Comparison of ENCODE assay signal across 29 mouse cellular contexts in the genomic region with DNA sequence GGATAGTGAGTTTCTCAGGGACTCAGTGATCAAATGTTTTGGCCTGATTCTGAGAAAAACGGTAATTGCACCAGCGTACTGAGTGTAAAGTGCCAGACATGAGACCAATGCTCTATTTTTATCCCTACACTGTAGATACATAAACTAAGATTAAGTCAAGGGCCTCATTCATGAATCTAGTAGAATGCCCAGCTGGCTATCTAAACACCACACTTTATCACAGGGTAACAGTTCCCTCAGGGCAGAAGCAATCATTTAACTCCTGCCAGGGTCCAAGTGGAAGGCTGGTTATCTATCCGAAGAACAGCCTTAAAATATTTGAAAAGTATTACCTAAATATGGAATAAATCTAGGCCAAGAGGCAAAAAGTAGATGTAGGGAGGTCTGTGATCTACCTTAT. TPM values are rescaled to one million over a fixed set of nuclear protein-coding genes. Genes with fewer than 3 reads are reported as not detected.
DNase-seq lines count a peak whose midpoint lies in the region; ATAC-seq lines count a peak whose summit lies in the region.
"Had no signal": no experiment of that assay in that cellular context is flagged by ENCODE, and none has a peak within 500 bp of the region (broad histone marks: within the 10 kb centered on the region; RNA-seq: fewer than 3 reads in every experiment).

No protein-coding gene starts in this region.

- DNase-seq in heart, postnatal 14 days: no peak
- DNase-seq in adipocyte (ENCODE audit: low spot score): peak; percentile 41
- DNase-seq in adrenal gland, postnatal 4 days (ENCODE audit: low spot score in 2 of 2): no peak
- DNase-seq in hindbrain, embryonic 11.5 days (ENCODE audit: low spot score): no peak
- DNase-seq in kidney, postnatal 36 days: no peak
- DNase-seq: cerebellum, adult 11 months; cerebellum, postnatal 10 days; gastrocnemius, postnatal 36 days; kidney, adult 9 months; kidney, postnatal 14 days; layer of hippocampus, postnatal 36 days; thymus, adult 18-20 months; thymus, postnatal 4 days had no signal

- no peaks in the 10 kb centered on the region for H3K27me3 ChIP-seq in heart, embryonic 15.5 days
- H3K27me3 ChIP-seq in liver, embryonic 12.5 days (replicated peaks): peaks cover 23% of the 10 kb centered on the region
- no peaks in the 10 kb centered on the region for H3K27me3 ChIP-seq in hindbrain, embryonic 11.5 days (ENCODE audit: control insufficient read depth, insufficient read depth, low read length)
- H3K27me3 ChIP-seq: forebrain, embryonic 12.5 days; lung, embryonic 15.5 days; neural tube, embryonic 15.5 days had no signal

- no peak for ATAC-seq in heart, embryonic 15.5 days (replicated peaks; ENCODE audit: insufficient number of reproducible peaks, insufficient read depth, low FRiP score, low read depth)
- ATAC-seq in liver, embryonic 12.5 days: peak; percentile 65
- peak; percentile 36 for ATAC-seq in megakaryocyte progenitor cell, adult 5-6 weeks (replicated peaks; ENCODE audit: poor library complexity)
- no peak for ATAC-seq in hindbrain, embryonic 11.5 days (ENCODE audit: low FRiP score)
- ATAC-seq: activated CD4-positive, CD25-positive, alpha-beta regulatory T cell, adult 4 months; hindbrain, embryonic 16.5 days; intestine, embryonic 16.5 days had no signal

- 0 out of 2 replicates have a peak overlapping the region, but pooled peaks have one; percentile 10 for H3K27ac ChIP-seq in heart, embryonic 15.5 days
- no peak overlapping the region for H3K27ac ChIP-seq in liver, embryonic 12.5 days
- no peak overlapping the region for H3K27ac ChIP-seq in hindbrain, embryonic 11.5 days (ENCODE audit: low read depth, low read length)
- H3K27ac ChIP-seq: embryonic facial prominence, embryonic 10.5 days; forebrain, embryonic 12.5 days; layer of hippocampus, adult 2 months; lung, embryonic 15.5 days; macrophage; midbrain, embryonic 12.5 days; neural tube, embryonic 15.5 days had no signal

- H3K36me3 ChIP-seq in heart, embryonic 15.5 days: no peaks in the 10 kb centered on the region; the same call in 1 of the 2 replicates
- H3K36me3 ChIP-seq in liver, embryonic 12.5 days: peaks cover 3% of the 10 kb centered on the region; the same call in 1 of the 2 replicates
- no peaks in the 10 kb centered on the region for H3K36me3 ChIP-seq in hindbrain, embryonic 11.5 days (ENCODE audit: control insufficient read depth, insufficient read depth, low read length)
- H3K36me3 ChIP-seq: forebrain, embryonic 12.5 days; lung, embryonic 15.5 days; midbrain, embryonic 12.5 days; neural tube, embryonic 15.5 days had no signal

- H3K4me2 ChIP-seq in heart, embryonic 15.5 days: no peak overlapping the region
- H3K4me2 ChIP-seq in liver, embryonic 12.5 days: peak overlapping the region; percentile 27
- no peak overlapping the region for H3K4me2 ChIP-seq in hindbrain, embryonic 11.5 days (replicated peaks; ENCODE audit: low read depth, low read length)
- H3K4me2 ChIP-seq: forebrain, embryonic 12.5 days; lung, embryonic 15.5 days; midbrain, embryonic 12.5 days; neural tube, embryonic 15.5 days had no signal

- H3K4me3 ChIP-seq in heart, embryonic 15.5 days: no peak overlapping the region
- no peak overlapping the region for H3K4me3 ChIP-seq in liver, embryonic 12.5 days
- no peak overlapping the region for H3K4me3 ChIP-seq in hindbrain, embryonic 11.5 days (ENCODE audit: low read depth, low read length)
- H3K4me3 ChIP-seq: embryonic facial prominence, embryonic 10.5 days; forebrain, embryonic 12.5 days; layer of hippocampus, adult 2 months; lung, embryonic 15.5 days; midbrain, embryonic 12.5 days; neural tube, embryonic 15.5 days had no signal

- intact Hi-C loops in heart, postnatal 14 days (cut with DNase I): no loop called here

- 30% methylated on average over 3 of the region's 3 CpGs for WGBS in heart, embryonic 15.5 days
- WGBS in liver, embryonic 12.5 days (ENCODE audit: insufficient replicate concordance): 32% methylated on average over 3 of the region's 3 CpGs
- 85% methylated on average over 3 of the region's 3 CpGs for WGBS in hindbrain, embryonic 11.5 days

- H3K9me3 ChIP-seq in heart, embryonic 15.5 days (replicated peaks): no peaks in the 10 kb centered on the region
- H3K9me3 ChIP-seq in liver, embryonic 12.5 days (replicated peaks): no peaks in the 10 kb centered on the region
- H3K9me3 ChIP-seq in hindbrain, embryonic 11.5 days (ENCODE audit: control insufficient read depth, low read length): no peaks in the 10 kb centered on the region
- H3K9me3 ChIP-seq: embryonic facial prominence, embryonic 10.5 days; forebrain, embryonic 12.5 days; lung, embryonic 15.5 days; midbrain, embryonic 12.5 days; neural tube, embryonic 15.5 days had no signal

- peaks cover 35% of the 10 kb centered on the region for H3K4me1 ChIP-seq in heart, embryonic 15.5 days (replicated peaks)
- peaks cover 59% of the 10 kb centered on the region for H3K4me1 ChIP-seq in liver, embryonic 12.5 days
- H3K4me1 ChIP-seq in hindbrain, embryonic 11.5 days (replicated peaks; ENCODE audit: control insufficient read depth, insufficient read depth, low read length): no peaks in the 10 kb centered on the region; the same call in 1 of the 2 replicates

- H3K9ac ChIP-seq in heart, embryonic 15.5 days: no peak overlapping the region
- H3K9ac ChIP-seq in liver, embryonic 12.5 days: no peak overlapping the region
- no peak overlapping the region for H3K9ac ChIP-seq in hindbrain, embryonic 11.5 days (ENCODE audit: low read depth, low read length)
- H3K9ac ChIP-seq: forebrain, embryonic 12.5 days; lung, embryonic 15.5 days; midbrain, embryonic 12.5 days; neural tube, embryonic 15.5 days had no signal

RNA-seq across cellular contexts. Expression of a gene that starts 2.6 kb away (rescaled TPM):
- polyA plus RNA-seq in heart, embryonic 15.5 days (2015; fragmentation: Nextera tagmentation; extraction: Ambion mirVana): 2.7 and 3.2 TPM in 2 replicates
- under 1 TPM; 0.27 to 0.38 TPM for total RNA-seq in heart, postnatal 14 days (2021)
- polyA plus RNA-seq in liver, embryonic 12.5 days (2016; fragmentation: Nextera tagmentation; extraction: Ambion mirVana): 1.4 and 1.9 TPM in 2 replicates
- 0.66 TPM in 1 of 2 replicates, not detected in the other for total RNA-seq in megakaryocyte progenitor cell, adult 5-6 weeks (2015)
- 0.14 and 1.0 TPM in 2 replicates for total RNA-seq in megakaryocyte progenitor cell, adult 5-6 weeks (2017)
- 10 to 100 TPM; 11.8 to 14.0 TPM for total RNA-seq in adrenal gland, postnatal 4 days (2021)
- 12.6 and 13.9 TPM in 2 replicates for polyA plus RNA-seq in hindbrain, embryonic 11.5 days (2014; fragmentation: Nextera tagmentation; extraction: Ambion mirVana)
- total RNA-seq: gastrocnemius, adult 18-20 months had no signal
- polyA plus RNA-seq: macrophage had no signal

RNA-seq across cellular contexts. Expression of a gene that starts 4.3 kb away (rescaled TPM):
- polyA plus RNA-seq in heart, embryonic 15.5 days (2015; fragmentation: Nextera tagmentation; extraction: Ambion mirVana): 27.0 and 28.8 TPM in 2 replicates
- 1 to 10 TPM; 8.4 to 8.5 TPM for total RNA-seq in heart, postnatal 14 days (2021)
- polyA plus RNA-seq in liver, embryonic 12.5 days (2016; fragmentation: Nextera tagmentation; extraction: Ambion mirVana): 20.2 and 20.9 TPM in 2 replicates
- total RNA-seq in megakaryocyte progenitor cell, adult 5-6 weeks (2015): 12.5 and 15.9 TPM in 2 replicates
- total RNA-seq in megakaryocyte progenitor cell, adult 5-6 weeks (2017): 10.4 and 10.7 TPM in 2 replicates
- total RNA-seq in adrenal gland, postnatal 4 days (2021): 10 to 100 TPM; 31.4 to 36.9 TPM
- 21.0 and 25.5 TPM in 2 replicates for polyA plus RNA-seq in hindbrain, embryonic 11.5 days (2014; fragmentation: Nextera tagmentation; extraction: Ambion mirVana)

RNA-seq across cellular contexts. Expression of a gene that starts 4.7 kb away (rescaled TPM):
- polyA plus RNA-seq in heart, embryonic 15.5 days (2015; fragmentation: Nextera tagmentation; extraction: Ambion mirVana): 0.15 and 0.28 TPM in 2 replicates
- total RNA-seq in heart, postnatal 14 days (2021): not detected
- polyA plus RNA-seq in liver, embryonic 12.5 days (2016; fragmentation: Nextera tagmentation; extraction: Ambion mirVana): 0.16 and 0.23 TPM in 2 replicates
- not detected in 2 replicates for total RNA-seq in megakaryocyte progenitor cell, adult 5-6 weeks (2015)
- not detected in 2 replicates for total RNA-seq in megakaryocyte progenitor cell, adult 5-6 weeks (2017)
- 1 to 10 TPM; 2.5 to 5.1 TPM for total RNA-seq in adrenal gland, postnatal 4 days (2021)
- 0.23 and 0.29 TPM in 2 replicates for polyA plus RNA-seq in hindbrain, embryonic 11.5 days (2014; fragmentation: Nextera tagmentation; extraction: Ambion mirVana)
- total RNA-seq: ES-E14; gastrocnemius, adult 18-20 months; gastrocnemius, postnatal 36 days; heart, adult 8-10 months had no signal
- polyA plus RNA-seq: activated CD4-positive, CD25-positive, alpha-beta regulatory T cell, adult 4 months; forebrain, embryonic 12.5 days; macrophage had no signal

Comparison
In these comparisons a context has a peak if more than half of its experiments do, and no peak if none do; other contexts are left out.
1. ATAC-seq: peak in liver, embryonic 12.5 days (single experiment) and megakaryocyte progenitor cell, adult 5-6 weeks (single experiment); none in heart, embryonic 15.5 days (single experiment) and hindbrain, embryonic 11.5 days (single experiment).
2. RNA of a gene that starts 2.6 kb away (total RNA-seq): 11.8 to 14.0 TPM in adrenal gland, postnatal 4 days; 0.14 to 1.0 TPM in megakaryocyte progenitor cell, adult 5-6 weeks and 0.27 to 0.38 TPM in heart, postnatal 14 days; every median in the first group is over 4 times any median in the second.